Mouse (Mus musculus) cerebellum, postnatal 10 days (tissue): ENCODE data around the gene Zfp575.
"Not testable (repeated sequence)": the region's sequence is repeated elsewhere in the genome, so short reads cannot be mapped to it uniquely, and the experiment has no call there.

Source experiments
- DNase-seq, 2 experiments: peaks; one replicate each; pipeline ENCODE4 v3.0.0; 2021; ENCODE audit warnings: mixed read lengths in 2 of 2

Gene Zfp575

DNA sequence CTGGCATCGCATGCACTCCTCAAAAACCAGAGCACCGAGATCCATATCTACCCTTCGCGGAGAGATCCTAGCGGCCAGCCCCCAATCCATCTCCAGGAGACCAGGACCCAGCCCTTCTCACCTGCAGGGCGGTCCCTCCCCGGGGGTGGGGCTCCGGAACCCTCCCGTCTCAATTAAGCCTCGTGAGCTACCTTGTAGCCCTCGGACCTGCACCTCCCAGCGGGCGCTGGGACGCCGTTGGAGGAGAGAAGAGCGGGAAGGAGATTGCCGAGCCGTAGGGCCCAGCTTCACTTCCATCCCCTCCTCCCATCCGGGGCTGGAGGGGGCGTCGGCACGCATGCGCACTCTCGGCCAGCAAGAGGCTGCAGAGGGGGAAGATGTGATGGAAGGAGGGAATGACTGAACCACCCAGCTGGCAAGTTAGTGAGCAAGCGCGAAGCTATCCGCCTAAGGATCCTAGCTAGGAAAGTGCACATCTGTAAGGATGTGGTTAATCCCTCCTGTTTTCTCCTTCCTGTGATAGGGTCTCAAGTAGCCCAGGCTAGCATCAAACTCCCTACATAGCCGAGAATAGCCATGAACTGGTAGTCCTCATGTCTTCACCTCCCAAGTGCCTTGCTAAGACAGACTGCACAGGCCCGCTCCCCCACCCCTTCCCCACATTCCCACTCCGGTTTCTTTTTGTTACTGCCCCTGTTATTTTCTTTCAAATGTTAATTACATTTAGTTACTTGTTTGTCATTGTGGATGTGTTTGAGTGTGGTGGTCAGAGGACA lies at the start of gene Zfp575, which contains the start of gene Ethe1:
Gene Zfp575 (minus strand): TSS at position 312 of the 776 bp plus-strand sequence.
Gene Ethe1 (plus strand): TSS at position 214 of the 776 bp plus-strand sequence.
- peak; percentile 87 to 92 for DNase-seq

DNA sequence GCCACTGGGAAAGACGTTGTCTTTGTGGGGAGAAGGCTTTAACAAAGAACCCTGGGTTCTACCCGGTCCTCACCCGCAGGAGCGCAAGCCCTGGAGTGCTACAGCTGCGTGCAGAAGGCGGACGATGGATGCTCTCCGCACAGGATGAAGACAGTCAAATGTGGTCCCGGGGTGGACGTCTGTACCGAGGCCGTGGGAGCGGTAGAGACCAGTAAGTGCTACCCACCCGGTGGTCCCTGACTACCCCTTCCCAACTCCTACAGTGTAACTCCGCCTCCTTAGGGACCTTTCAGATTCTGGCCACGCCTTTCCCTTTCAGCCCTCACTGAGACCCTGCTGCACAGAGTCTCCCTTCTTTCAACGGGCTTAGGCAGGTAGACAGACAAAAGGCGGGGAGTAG lies 49.6 kb upstream of the Zfp575 start:
- DNase-seq: no peak

DNA sequence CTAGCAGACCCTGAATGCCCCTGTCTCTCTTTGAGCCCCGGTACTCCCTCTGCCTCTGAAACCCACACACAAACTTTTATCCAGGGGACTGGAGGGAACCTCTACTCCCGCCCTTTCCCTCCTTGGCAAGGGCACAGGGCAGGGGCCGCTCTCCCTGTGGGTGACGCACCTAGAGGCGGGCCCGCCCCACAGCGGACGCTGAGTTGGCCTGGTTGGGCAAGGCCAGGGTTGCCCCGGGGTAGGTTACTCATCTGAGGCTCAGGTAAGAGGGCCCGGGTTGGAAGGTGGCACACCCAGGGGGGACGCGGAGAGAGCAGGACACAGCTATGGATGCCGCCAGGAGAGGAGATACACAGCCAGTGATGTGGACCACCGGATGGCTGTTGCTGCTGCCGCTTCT lies 48.8 kb upstream of the Zfp575 start, which contains the start of gene Lypd3:
Gene Lypd3 (plus strand): TSS at position 287 of the 400 bp plus-strand sequence.
- no peak for DNase-seq

DNA sequence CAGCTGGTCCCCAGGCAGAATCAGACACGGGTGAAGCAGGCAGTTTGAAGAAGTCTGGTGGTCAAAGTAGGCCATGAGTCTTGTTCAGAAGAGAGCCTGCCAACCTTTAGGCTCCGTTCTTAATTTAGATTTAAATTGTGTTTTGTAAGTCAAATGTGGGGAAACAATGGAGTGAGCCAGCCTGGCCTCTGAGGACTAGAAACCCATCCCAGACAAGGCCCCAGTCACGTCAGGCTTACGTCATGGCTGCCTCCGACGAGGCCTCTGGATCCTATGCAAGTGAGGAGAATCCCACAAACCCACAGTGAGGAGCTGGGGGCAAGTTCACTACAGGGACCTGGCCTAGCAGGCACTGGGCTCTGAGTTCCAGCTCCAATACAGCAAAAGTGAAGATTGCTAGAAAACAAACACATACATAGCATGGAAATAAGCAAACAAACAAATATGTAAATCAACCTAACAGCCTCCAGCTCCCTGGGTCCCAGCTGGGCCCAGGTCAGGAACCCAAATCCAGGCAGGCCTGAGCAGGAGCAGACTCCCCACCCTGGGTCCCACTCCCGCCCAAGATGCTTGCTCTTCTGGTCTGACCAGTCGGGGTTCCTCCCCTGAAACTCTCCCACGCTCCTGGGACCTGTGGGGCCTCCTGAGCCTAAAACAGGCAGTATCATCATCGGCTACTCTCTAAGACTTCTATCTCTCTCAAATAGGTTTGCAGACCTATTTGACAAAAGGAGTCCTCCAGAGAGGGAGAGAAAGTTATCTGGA lies 42.9 kb upstream of the Zfp575 start:
- no peak for DNase-seq

DNA sequence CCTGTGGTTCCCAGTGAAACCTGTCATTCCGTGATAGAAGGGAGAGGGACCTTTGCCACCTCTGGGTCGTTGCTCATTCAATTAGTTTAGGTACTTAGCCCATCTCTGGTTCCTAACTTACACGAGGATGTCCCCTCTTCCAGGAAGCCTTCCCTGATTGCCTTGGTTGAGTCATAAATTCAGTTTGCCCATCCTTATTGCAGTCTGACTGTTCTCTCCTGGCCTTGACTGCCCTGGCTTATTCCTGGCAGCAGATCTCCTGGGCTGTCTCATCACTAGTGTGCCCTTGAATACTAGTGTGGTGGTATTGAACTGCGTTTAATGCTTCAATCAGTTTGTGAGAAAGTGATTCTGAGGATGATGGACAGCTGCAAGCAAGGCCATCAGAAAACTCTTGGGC lies 42.2 kb upstream of the Zfp575 start:
- DNase-seq: no peak

DNA sequence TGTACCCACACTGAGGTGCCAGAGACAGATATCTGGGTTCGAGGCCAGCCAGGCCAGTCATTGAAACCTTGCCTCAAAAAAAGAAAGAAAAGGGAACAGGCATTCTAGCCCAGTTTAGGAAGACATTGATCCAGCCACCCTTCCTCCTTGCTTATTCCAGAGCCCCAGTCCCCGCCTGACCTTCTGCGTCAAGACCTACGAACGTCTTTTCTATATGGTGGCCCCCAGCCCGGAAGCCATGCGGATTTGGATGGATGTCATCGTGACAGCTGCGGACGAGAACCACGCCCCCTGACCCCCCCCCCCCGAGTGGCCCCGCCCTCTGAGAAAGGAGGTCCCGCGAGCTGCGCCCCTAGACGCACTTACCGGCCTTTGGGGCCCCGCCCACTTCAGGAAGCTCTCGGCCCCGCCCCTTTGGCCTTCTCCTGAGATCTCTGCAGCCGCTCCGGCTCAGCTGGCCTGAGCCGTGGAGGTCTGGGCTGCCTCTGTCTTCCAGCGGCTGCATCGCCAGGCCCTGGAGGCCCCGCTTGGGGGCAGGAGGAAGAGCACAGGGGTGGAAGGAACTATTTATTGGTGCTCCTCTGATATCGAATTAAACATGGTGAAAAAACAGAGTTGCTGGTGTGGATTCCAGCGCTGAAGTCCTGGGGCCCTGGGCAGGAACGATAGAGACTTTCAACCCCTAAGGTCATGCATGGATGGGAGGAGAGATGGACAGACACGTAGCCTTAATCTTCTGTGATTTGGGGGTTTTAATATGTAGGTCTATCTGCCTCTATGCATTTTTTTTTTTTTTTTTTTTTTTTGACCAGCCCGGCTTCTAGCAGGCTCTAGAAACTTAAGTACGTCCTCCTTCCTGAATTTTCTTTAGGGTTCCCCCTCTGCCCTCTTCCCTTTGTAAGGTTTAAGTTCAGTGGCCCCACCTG lies 41.5 kb upstream of the Zfp575 start:
- DNase-seq: peak; percentile 73 to 83

DNA sequence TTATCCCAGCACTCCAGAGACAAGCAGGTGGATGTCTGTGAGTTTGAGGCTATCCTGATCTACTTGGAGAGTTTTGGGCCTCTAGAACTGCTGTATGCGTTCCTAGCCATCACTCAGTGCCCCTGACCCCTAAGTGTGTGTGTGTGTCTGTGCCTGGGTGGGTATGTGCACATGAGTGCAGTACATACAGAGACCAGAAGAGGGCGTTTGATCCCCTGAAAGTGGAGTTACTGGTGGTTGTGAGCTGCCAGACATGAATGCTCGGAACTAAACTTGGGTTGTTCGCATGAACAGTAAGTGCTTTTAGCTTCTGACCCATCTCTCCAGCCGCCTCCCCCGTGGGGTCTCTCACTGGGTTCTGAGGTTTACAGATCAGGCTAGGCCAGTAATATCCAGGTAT lies 35.5 kb upstream of the Zfp575 start:
- no peak for DNase-seq

DNA sequence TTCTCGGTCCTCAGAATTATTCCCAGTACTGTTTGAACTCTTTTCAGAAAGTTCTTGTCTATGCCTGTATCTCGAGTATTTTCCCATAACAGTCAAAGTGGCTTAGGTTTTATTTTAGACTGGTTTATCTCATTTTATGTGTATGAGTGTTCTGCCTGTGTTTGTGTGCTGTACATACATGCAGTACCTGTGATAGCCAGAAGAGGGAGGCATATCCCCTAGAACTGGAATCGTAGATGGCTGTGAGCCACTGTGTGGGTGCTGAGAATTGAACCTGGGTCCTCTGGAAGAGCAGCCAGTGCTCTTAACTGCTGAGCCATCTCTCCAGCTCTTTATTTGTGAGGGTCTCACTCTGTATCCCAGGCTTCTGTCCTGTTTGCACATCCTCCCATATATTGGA lies 33.8 kb upstream of the Zfp575 start:
- no peak for DNase-seq

DNA sequence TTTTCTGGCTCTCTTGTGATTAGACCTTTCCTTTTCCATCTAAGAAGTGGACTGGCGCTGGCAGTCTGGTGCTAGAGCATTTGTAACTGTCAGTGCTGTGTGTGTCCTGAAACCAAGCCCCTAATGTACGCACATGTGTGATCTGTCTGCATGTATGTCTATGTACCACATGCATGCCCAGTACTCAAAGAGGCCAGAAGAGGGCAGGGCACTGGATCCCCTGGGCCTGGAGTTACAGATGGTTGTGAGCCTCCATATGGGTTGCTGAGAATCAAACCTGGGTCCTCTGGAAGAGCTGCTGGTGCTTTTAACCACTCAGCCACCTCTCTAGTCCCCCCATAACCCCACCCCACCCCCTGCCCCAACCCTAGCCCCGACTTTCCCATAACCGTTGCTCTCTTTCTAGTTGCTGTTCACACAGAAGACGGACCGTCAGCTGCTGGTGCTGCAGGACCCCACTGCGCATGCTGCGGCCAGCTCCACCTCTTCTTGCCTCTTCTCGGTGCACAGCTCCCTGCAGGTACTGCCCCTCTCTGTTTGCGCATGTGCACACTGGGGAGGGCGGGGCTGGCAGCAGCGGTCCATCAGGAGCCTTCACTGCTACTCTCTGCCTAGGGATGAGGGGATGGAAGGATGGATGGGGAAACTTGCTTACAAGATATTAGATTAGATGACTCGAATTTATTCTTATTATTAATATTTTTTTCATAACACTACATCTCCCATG lies 32.4 kb upstream of the Zfp575 start:
- DNase-seq: no peak

DNA sequence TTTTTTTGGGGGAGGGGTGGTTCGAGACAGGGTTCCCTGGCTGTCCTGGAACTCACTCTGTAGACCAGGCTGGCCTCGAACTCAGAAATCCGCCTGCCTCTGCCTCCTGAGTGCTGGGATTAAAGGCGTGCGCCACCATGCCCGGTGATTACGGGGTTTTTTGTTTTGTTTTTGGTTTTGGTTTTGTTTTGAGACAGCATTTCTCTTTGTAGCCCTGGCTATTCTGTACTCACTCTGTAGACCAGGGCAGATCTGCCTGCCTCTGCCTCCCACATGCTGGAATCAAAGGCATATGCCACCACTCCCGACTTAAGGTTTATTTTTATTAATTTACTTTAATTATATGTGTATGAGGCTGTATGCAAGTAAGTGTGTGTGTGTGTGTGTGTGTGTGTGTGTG lies 30.9 kb upstream of the Zfp575 start:
- not testable (repeated sequence) for DNase-seq

DNA sequence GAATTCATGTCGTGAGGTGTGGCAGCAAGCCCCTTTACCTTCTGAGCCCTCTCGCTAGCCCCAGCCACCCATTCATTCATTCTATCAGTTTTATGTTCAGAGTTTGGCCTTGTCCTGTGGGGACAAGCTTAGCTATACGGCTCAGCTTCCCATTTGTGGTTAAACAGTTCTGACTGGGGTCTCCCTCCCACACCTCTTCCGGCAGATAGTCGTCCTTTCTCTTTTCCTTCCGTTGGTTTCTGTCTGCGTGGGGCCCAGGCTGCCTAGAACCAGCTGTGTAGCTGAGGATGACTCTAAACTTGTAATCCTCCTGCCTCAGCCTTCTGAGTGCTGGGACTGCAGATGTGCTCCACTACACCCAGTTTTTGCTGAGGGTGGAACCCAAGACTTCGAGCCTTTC lies 30.3 kb upstream of the Zfp575 start:
- no peak for DNase-seq

DNA sequence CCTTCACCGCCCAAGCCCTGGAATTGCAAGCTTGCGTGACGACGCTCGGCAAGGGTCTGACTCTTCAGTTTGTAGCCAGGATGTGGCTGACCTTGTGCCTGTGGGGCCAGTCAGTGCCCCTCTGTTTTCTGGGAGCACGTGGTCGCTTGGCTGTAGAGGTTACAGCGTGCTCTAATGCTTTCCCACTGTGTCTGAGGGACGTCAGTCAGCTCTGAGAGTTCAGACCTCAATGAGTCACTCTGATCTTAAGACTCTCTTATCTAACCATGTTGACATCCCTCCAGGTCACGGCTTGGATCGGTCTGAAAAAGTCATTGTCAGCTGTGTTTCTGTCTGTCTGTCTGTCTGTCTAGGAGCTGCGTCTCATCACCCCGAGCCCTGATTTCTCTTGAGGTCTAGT lies 27.4 kb upstream of the Zfp575 start:
- no peak for DNase-seq

DNA sequence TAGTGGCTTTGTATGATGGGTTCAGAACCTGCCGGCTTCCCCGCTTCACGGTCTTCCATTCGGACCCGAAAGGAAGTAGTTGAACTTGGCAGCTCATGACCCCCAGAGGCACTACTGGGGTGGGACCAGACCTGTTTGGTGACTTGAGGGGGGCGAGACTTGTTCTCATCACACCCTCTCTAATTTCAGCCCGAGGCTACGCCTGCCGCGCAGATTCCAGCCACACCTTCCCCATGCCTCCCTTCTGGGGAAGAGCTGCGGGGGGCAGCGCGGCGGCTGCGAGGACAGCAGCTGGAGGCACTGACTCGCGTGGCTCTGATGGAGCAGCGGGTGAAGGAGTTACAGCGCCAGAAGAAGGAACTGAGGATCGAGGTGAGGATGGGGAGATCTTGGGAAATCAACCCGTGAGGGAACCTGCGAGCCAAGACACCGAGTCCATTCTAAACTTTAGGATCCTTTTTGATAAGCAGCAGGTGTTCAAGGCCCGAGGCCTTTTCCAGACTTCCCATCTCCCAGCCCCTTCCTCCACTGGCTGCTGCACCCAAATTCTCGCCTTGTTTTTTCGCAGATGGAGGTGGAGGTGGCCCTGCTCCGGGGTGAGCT lies 25.0 kb upstream of the Zfp575 start:
- DNase-seq: peak in 1 of 2 experiments; percentile 28

DNA sequence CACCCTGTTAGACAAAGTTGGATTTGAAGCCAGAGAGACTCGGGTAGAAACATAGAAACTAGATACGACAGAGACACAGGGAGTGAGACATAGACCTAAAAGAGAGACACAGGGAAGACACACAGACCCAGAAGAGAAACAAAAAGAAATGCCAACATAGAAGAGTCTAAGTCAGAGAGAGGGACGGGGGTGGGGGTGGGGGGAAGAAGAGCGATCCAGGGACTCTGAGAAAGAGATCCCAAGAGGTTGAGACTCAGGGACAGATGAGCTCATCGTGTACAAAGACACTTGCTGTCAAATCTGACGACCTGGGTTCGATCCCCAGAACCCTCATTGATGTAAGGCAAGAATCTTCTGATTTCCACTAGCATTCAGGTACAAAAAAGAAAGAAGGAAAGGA lies 24.3 kb upstream of the Zfp575 start:
- no peak for DNase-seq

DNA sequence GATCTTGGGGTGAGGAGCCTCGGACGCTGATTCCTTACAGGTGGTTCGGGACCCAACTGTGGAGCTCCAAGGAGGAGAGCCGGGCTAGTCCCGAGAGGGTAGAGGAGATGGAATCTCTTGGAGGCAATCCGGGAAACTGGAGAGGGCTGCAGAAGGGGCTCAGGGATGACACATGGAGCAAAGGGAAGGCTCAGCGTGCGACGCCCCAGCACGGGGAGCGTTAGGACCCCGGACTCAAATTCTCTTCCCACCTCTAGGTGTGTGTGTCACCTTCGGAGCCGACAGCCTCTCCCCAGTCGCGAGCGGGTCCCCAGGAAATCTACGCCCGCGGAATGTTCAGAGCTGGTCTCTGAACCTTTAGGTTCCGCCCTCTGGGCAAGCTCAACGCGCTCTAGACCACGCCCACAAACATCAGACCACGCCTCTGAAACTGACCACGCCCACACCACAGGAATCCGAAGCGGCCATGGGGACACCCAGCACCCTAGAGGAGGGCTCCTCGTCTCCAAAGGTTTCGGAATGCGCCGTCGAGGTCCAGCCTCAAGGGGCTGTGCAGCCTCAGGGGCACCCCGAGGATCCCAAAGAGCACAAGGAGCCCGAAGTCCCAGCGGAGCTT lies 23.5 kb upstream of the Zfp575 start:
- DNase-seq: peak; percentile 47 to 53

DNA sequence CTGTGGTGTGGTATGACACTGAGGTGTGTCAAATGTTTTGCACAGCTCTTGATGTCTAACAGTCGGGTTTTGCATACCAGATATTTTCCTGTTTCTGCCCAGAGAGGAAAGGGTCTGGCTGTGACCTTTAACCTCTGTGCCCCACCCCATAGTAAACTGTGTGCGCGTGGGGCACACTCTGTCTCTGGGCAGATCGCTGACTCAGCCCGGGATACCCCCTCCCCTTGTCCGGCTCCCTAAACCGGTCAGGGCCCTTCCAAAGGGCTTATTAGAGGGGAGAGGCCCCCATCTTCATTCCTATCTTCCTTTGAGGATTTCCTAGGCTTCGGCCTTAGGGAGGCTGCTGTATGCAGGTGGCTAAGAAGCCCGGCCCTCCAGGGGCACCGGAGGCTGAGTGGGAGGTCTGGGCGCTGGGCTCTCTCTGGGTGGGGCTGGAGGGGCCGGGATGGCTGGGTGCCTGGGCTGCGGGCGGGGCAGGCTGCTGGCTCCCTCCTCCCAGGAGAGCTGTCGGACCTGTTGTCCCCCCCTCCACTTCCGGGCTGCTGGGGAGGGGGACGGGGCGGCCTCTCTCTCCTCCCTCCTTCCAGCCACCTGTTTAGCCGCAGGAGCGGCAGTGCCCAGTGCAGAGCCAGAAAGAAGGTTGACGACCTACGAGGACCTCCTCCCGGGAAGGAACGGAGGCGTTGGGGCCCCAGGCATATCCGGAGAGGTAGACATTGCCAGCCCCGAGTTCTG lies 22.9 kb upstream of the Zfp575 start, which contains the start of gene Phldb3:
Gene Phldb3 (plus strand): TSS at position 620 of the 735 bp plus-strand sequence.
- peak in 1 of 2 experiments; percentile 28 for DNase-seq

DNA sequence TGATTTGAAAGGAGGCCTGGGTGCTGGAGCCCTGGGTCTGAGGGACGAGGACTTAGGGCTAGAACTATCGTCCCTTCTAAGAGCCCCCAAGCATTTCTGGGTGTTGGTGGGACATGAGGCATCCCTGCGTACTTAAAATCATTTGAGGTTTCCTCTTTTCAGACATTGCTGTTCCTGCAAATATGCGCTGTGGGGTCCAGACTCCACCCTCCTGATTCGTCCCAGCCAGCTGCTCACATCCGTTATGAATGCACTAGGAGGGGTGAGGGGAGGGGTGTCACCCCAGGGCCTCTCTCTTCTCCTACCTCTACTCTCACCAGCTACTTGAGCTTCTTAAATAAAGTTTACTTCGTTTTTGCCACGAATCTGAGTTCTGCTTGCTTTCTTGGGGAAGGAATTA lies 21.1 kb upstream of the Zfp575 start:
- no peak for DNase-seq

DNA sequence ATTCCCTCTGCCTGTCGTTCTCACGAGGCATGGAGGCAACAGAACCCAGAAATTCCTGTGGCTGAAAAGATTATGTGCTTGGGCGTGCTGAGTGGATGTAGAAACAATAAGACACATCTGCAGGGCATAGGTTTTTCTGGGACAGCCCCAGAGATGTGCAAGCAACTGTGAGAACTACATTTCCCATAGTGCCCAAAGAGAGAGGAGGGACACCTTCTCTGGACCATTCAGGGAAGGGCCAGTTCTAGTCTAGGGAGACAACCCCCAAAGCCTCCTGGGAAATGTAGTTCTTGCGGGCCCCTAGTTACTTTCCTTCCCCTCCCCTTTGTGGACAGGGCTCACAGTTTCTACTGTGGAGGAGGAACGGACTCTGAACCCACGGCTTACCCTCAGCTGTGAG lies 20.6 kb upstream of the Zfp575 start:
- DNase-seq: peak; percentile 45 to 53

DNA sequence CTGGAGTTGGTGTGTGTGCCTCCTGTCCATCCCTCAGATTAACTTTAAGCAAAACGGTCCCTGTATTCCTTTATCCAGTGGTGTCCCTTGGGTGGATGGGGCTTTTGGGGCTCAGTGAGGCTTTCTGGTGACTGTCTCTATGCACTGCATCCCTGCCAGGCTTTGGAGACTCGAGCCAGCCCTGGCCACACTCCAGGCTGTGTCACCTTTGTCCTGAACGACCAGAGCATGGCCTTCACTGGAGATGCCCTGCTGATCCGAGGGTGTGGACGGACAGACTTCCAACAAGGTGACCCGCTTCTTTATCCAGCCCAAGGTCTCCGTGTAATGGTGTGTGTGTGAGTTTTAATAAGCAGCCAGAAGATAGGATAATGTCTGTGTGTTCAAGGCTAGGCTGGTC lies 18.6 kb upstream of the Zfp575 start:
- DNase-seq: no peak

DNA sequence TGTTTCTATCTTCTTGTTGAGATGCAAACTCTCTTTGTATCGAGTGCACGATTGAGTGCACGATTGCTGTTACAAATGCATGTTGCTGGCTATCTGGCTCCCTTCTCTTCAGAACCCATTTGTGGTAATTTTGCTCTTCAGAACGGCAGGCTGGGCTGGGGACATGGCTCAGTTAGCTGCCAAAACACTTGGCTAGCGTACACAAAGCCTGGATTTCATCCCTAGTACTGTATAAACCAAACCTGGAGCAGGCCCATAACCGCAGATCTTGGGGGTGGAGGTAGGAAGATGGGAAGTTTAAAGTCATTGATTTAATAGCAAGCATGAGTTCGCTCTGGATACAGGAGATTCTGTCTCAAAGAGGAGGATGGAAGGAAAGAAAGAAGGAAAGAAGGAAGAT lies 18.1 kb upstream of the Zfp575 start:
- peak in 1 of 2 experiments; percentile 39 for DNase-seq
